Mouse (Mus musculus) testis, adult 2 months (tissue): ENCODE measurements at regions not wholly inside any gene's neighbourhood (a gene's known extent, or its start where the extent isn't known, plus 50 kb on each side); places are given as distances from the start of the nearest gene placed in this dataset.

Experiments
- CTCF ChIP-seq: fragments of 200-500 bp; IDR thresholded peaks from 2 replicates; pipeline ENCODE4 v1.5.1; 2012; ENCODE audit warnings: low read depth, mild to moderate bottlenecking, inconsistent platforms, low read length, moderate library complexity; ENCODE audit not compliant: control insufficient read depth, insufficient read depth, insufficient replicate concordance
- POLR2A ChIP-seq: fragments of 200-500 bp; IDR thresholded peaks from 2 replicates; pipeline ENCODE4 v1.6.1; 2012; ENCODE audit warnings: low read depth, mild to moderate bottlenecking, inconsistent platforms, low read length, moderate library complexity; ENCODE audit not compliant: control insufficient read depth

DNA sequence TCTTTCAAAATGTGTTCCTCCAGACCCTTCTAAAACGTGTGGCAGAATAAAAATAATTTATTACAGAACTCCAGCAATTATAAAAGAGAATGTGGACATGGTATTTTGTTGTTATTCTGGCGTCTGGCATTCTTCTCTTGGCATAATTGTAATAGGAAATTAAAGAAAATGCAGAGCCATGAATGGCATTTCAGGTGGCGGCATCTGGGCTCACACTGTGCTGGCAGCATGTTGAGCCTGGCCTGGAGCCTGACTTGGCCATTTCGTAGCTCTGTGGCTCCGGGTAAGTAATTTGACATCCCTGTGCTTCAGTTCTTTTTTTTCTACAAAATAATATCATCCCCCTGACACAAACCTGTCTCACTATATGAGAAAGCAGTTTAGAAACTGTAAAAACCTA lies 168.0 kb upstream of the Thbs1 start:
- TF ChIP-seq POLR2A (no peak), CTCF (no peak)
